Mouse (Mus musculus): ENCODE measurements at regions not wholly inside any gene's neighbourhood (a gene's known extent, or its start where the extent isn't known, plus 50 kb on each side); places are given as distances from the start of the nearest gene placed in this dataset.

DNA sequence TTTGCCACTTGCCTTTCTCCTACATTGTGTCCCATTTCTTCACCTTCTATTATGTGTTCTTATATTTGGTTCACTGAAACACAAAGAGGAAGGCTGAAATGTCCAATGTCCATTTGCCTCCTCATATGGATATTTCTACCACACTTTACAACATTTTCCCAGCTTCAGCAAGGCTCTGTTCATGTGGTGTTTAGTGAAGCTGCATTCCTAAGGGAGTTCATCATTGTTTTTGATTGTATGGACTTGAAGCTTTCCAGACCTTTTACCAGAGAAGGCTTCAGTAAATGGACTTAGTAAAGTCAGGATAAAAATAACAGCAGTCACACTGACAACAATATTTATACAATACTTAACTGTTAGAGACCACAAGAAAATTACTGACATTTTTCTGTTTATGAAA, 290.8 kb upstream of the Col3a1 start:
- TF ChIP-seq CTCF (IDR thresholded peaks at IDR 0.05; ENCODE audit: low read depth) (no peak), EP300 (IDR thresholded peaks at IDR 0.05; ENCODE audit: low read depth) (no peak)
